Mouse (Mus musculus): ENCODE results near the gene Dip2a.

GRCm38 (mm10) chr10:76239401-76239800 is 105.7 kb downstream of the Dip2a start:
- no peak for TF ChIP-seq ZC3H11A (IDR thresholded peaks at IDR 0.05; ENCODE audit: borderline replicate concordance, low read depth, low read length)
- no peak for TF ChIP-seq HCFC1 (IDR thresholded peaks at IDR 0.05; ENCODE audit: borderline replicate concordance, insufficient read depth, low read length)
- TF ChIP-seq ZNF384 (IDR thresholded peaks at IDR 0.05; ENCODE audit: low read depth, low read length): no peak
- no peak for TF ChIP-seq CHD2 (IDR thresholded peaks at IDR 0.05; ENCODE audit: low read depth, low read length)
- no peak for TF ChIP-seq MAFK (IDR thresholded peaks at IDR 0.05; ENCODE audit: insufficient read depth, low read depth, low read length)

Data from ES-E14 (cell line).